Mouse (Mus musculus): ENCODE data around the gene Calr3. TPM values are rescaled to one million over a fixed set of nuclear protein-coding genes. Genes with fewer than 3 reads are reported as not detected.

The Calr3 gene
- total RNA-seq, 2 experiments from 2014 or later: 0.97 to 1.5 TPM

DNA sequence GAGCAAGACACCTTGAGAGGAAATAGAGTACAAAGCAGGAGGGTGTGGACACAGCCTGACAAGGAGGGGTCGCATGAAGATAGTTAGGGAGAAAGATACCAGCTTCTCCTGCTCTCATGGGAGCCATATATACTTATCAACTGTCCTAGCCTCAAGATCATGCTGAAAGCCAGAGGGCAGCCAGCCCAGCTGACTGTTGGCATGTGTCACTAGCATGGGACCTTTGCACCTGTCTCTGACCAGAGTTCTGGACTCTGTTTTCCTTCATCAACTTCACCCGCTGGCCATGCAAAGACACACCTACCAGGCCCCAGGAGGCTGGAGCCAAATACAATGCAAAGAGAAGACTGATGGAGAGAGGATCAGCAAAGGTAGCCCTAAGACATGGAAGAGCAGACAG is 25.6 kb upstream of the Calr3 start:
- intact Hi-C loops (cut with DNase I): no loop called here
- DNase-seq (ENCODE audit: extremely low spot score in 1 of 2, low spot score in 2 of 2): no peak
- no peak for TF ChIP-seq CTCF (IDR thresholded peaks at IDR 0.05)
- Histone ChIP-seq H3K27ac (no peak overlapping the region), H3K4me3 (no peak overlapping the region)

DNA sequence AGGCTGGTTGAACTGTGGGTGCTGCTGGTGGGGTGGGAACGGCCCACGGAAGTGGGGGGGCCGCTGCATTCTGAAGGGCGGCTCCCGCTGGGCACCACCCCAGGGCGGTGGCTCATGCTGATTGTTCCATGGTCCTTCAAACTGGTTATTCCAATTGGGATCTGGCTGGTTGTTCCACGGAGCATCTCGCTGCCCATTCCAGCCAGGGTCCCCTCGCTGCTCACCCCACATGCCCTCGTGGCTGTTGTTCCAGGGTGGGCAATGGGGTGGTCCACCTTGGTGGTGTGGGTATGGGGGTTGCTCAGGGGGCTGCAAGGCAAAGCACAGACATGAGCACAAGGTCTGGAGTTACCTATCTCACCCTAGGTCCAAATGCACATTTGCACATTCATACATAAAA is 20.5 kb upstream of the Calr3 start:
- Histone ChIP-seq H3K27ac (no peak overlapping the region), H3K4me3 (no peak overlapping the region)
- no peak for TF ChIP-seq CTCF (IDR thresholded peaks at IDR 0.05)
- intact Hi-C loops (cut with DNase I): no loop called here
- no peak for DNase-seq (ENCODE audit: extremely low spot score in 1 of 2, low spot score in 2 of 2)

DNA sequence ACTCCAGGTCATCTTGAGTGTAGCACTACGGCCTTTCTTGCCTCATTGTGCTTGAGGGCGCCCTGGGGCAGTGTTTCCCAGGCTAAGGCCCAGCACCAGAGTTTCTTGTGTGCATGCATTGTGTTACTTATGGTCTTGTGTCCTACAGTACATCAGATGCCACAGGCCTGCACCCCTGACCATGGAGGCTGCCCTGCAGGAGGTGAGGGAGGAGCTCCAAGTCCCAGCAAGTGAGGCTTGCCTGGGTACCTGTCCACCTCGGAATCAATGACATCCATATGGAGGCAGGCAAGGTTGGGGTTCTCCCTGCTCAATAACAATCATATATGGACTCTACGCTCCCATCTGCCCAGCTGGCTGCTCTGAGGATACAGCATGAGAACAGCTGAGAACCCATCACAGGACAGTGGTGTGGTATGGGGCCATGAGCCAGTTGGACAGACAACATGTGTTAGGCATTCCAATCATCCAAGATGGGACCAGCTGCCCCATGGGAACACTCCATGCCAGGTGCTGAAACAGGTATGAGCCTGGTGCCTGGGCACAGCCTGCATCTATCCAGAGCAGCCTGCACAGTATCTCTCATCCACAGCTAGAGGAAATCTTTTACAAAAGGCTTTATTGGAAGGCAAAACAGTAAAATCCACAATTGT is 16.3 kb upstream of the Calr3 start:
- Histone ChIP-seq H3K4me3 (no peak overlapping the region), H3K27ac (no peak overlapping the region)
- no peak for TF ChIP-seq CTCF (IDR thresholded peaks at IDR 0.05)
- intact Hi-C loops (cut with DNase I): no loop called here
- DNase-seq (ENCODE audit: extremely low spot score in 1 of 2, low spot score in 2 of 2): no peak

DNA sequence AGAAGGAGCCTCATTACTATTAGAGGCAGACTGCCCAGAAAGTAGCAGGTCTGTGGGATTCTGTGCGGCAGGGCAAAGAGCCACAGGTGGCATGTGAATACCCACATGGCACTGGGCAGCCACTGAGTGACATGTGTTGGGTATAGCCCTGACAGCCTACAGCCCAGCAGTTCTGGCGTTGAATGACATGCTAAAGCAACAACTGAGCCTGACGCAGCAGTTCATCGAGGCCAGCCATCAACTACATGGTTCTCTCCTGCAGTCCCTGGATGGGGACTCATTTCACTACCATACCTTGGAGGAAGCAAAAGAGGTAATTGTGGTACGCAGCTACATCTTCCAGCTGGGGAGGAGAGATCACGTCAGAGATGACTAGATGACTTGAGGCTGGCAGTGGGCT is 14.8 kb upstream of the Calr3 start:
- Histone ChIP-seq H3K4me3 (no peak overlapping the region), H3K27ac (no peak overlapping the region)
- DNase-seq (ENCODE audit: extremely low spot score in 1 of 2, low spot score in 2 of 2): no peak
- no peak for TF ChIP-seq CTCF (IDR thresholded peaks at IDR 0.05)
- intact Hi-C loops (cut with DNase I): no loop called here

DNA sequence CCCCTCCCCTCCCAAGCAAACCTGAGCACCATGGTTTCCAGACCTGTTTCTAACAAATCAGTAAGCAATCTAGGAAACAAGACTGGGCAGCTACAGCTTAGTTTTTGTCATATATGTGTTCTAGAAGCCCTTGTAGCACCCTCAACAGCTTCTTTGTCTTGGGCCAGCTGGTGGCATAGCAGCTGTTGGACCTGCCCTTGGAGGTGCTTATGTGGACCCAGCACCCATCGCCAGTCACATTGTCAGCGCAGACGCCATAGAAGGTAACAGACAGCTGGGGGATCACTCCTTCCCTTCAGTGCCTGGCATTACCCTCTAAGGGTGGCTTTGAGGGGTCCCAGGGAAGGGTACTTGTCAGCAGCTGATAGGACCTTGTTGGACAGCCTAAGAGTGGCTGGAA is 14.1 kb upstream of the Calr3 start:
- TF ChIP-seq CTCF (IDR thresholded peaks at IDR 0.05): no peak
- no peak for DNase-seq (ENCODE audit: extremely low spot score in 1 of 2, low spot score in 2 of 2)
- Histone ChIP-seq H3K27ac (no peak overlapping the region), H3K4me3 (no peak overlapping the region)
- intact Hi-C loops (cut with DNase I): no loop called here

DNA sequence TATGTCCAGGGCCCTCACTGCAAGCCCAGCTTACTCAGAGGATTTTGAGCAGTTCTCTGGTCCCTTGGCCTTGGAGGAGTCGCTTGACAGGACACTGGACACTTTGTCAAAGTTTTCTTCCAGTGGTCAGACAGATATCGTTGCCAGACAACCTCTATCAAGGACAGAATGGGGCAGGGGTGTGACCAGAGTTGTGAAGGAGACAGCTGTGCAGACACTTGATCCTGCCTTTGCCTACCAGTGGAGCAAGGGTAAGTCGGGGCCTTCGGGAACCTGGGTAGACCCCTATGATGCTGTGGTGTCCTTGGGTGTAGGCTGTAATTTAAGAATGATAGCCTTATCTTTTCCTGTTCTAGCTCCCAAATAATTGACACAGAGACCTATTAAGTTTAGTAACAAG is 11.6 kb upstream of the Calr3 start:
- no peak for TF ChIP-seq CTCF (IDR thresholded peaks at IDR 0.05)
- intact Hi-C loops (cut with DNase I): no loop called here
- Histone ChIP-seq H3K27ac (no peak overlapping the region), H3K4me3 (no peak overlapping the region)
- DNase-seq (ENCODE audit: extremely low spot score in 1 of 2, low spot score in 2 of 2): no peak

DNA sequence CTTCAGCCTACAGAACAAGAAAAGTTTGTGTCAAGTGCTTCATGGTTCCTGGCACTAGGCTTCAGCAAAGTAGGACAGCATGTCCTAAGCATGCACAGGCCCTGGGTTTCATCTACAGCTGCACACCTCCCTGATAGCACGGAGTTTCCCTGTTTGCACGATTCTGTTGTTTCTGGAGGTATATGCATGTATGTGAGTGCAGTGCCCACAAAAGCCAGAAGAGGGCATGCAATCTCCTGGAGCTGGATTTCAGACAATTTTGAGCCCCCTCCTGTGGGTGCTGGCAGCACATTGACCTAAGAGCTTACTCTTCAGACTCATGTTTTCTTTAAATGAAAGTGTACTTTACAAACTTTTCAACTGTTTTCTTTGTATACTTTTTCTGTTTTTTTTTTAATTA is 10.2 kb upstream of the Calr3 start:
- TF ChIP-seq CTCF (IDR thresholded peaks at IDR 0.05): no peak; the same call in 1 of the 2 replicates
- intact Hi-C loops (cut with DNase I): no loop called here
- no peak overlapping the region for H3K27ac ChIP-seq
- no peak overlapping the region for H3K4me3 ChIP-seq
- DNase-seq (ENCODE audit: extremely low spot score in 1 of 2, low spot score in 2 of 2): no peak

DNA sequence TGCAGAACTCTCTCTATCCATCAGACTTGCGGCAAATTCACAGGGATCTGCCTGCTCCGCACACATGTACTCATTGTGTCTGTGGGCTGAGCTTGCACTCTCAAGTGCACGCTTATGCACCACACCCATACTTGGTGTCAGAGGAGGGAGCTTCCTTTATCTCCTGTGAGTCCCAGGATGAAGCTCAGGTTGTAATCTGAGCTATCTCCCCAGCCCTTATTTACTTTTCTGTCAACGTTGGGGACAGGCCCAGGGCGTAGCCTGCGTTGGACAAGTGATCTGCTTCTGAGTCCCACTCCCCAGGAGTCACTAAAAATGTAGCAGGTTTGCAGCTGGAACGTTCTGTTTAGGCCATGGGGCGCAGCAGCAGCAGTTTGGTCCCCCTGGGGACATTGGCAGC is 7.8 kb upstream of the Calr3 start:
- TF ChIP-seq CTCF (IDR thresholded peaks at IDR 0.05): no peak
- H3K27ac ChIP-seq: no peak overlapping the region
- no peak for DNase-seq (ENCODE audit: extremely low spot score in 1 of 2, low spot score in 2 of 2)
- intact Hi-C loops (cut with DNase I): no loop called here
- H3K4me3 ChIP-seq: no peak overlapping the region

DNA sequence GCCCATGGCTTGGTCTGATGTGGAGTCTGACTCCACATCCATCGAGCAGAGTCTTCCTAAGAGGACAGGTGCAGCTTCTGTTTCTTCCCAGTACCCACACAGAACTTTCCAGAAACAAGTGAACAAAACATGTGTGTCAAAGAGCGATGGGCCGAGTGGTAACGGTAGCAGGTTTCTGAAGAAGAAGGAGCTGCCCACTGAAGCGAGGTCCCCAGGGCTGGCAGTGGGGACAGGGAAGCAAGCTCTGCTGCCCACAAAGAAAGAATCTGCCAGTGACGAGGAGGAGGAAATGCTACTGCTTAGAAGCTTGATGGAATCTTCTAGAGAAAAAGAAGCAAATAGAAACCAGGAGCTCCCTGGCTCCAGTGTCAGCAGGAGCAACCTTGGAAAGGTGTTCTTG is 1.4 kb upstream of the Calr3 start:
- no peak for DNase-seq (ENCODE audit: extremely low spot score in 1 of 2, low spot score in 2 of 2)
- Histone ChIP-seq H3K27ac (no peak overlapping the region), H3K4me3 (no peak overlapping the region)
- no peak for TF ChIP-seq CTCF (IDR thresholded peaks at IDR 0.05)
- intact Hi-C loops (cut with DNase I): no loop called here

DNA sequence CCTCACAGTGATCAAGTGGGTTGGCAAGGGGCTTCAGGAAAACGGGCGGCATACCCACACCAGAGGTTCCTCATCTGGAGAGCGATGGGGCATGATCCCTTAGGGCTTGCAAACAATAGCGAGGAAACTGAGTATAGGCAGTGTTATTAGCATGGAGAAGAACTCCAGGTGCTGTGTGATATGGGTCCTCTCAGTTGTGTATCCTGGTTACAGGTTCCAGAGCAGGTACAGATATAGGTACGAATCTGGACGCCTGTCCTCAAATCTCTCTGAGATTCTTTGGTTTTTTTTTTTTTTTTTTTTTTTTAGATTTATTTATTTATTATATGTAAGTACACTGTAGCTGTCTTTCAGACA is 302 bp upstream of the Calr3 start:
- peak overlapping the region; percentile 70 for H3K27ac ChIP-seq
- DNase-seq (ENCODE audit: extremely low spot score in 1 of 2, low spot score in 2 of 2): no peak
- intact Hi-C loops (cut with DNase I): no loop called here
- H3K4me3 ChIP-seq: peak overlapping the region; percentile 56
- no peak for TF ChIP-seq CTCF (IDR thresholded peaks at IDR 0.05)

DNA sequence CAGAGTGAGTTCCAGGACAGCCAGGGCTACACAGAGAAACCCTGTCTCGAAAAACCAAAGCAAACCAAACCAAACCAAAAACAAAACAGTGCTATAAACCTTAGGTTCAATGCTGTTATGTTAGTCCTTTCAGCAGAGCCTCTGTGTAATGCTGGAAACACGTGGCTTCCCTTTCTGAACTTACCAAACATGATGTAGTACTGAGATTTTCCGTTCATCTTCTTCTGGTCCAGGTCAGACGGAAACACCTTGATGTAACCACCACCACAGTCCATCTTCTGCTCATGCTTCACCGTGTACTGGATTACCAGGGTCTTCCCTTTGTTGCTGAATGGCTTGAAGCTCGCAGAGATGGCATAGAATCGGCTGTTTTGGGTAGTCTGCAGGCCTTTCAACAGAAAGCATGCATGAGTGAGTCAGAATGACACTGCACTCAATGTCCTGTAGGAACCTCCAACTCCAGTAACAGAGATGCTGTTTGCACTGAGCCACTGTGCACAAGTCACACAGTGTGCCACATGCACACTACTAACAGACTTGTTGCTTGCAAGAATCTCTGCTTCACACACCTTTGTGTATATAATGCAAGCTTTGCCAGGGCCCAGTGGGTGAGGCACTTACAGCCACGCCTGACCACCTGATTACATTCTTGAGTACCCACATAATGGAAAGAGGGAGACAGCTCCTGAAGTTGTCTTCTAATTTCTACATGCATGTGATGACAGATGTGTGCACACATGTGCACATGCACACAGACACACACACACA is 5.2 kb downstream of the Calr3 start:
- Histone ChIP-seq H3K4me3 (no peak overlapping the region), H3K27ac (no peak overlapping the region)
- no peak for DNase-seq (ENCODE audit: extremely low spot score in 1 of 2, low spot score in 2 of 2)
- no peak for TF ChIP-seq CTCF (IDR thresholded peaks at IDR 0.05)
- intact Hi-C loops (cut with DNase I): no loop called here

DNA sequence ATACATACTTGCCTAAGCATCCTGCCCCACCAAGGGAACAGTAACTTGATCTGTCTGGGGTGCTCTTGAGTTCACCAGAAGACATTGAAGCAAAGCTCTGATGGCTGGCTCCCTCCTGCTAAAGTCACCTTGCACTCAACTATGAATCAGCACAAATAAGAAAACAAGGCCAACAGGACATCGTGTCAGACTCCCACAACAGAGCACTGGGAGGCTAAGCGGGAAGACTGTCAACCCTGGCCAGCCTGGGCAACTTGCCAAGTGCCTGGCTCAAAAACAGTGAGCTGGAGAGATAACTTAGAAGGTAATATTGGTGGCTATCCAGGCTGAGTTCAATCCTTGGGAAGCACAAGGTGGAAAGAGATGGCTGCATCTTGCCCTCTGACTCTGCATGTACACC is 8.7 kb downstream of the Calr3 start:
- H3K4me3 ChIP-seq: no peak overlapping the region
- intact Hi-C loops (cut with DNase I): no loop called here
- TF ChIP-seq CTCF (IDR thresholded peaks at IDR 0.05): no peak
- no peak overlapping the region for H3K27ac ChIP-seq
- no peak for DNase-seq (ENCODE audit: extremely low spot score in 1 of 2, low spot score in 2 of 2)

DNA sequence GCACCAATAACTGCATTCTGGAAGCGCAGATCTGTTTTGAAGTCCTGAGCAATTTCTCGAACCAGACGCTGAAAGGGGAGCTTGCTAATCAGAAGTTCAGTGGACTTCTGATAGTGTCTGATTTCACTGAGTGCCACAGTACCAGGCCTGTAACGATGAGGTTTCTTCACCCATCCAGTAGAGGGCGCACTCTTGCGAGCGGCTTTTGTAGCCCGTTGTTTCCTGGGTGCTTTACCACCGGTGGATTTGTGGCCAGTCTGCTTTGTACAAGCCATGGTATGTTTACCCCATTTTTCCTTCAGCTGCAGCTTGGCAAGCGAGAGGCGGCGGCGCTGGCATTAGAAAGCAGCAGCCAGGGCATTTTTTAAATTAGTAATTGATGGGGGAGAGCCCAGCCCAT is 14.0 kb downstream of the Calr3 start:
- H3K4me3 ChIP-seq: no peak overlapping the region
- TF ChIP-seq CTCF (IDR thresholded peaks at IDR 0.05): peak; percentile 54
- intact Hi-C loops (cut with DNase I): no loop called here

More for the DNA sequence above, 14.0 kb downstream of the Calr3 start:
- DNase-seq (ENCODE audit: extremely low spot score in 1 of 2, low spot score in 2 of 2): no peak
- H3K27ac ChIP-seq: no peak overlapping the region

Data from left cerebral cortex, adult 2 months (tissue).